Mouse (Mus musculus): ENCODE measurements at regions not wholly inside any gene's neighbourhood (a gene's known extent, or its start where the extent isn't known, plus 50 kb on each side); places are given as distances from the start of the nearest gene placed in this dataset.

GRCm38 (mm10) chr8:40127141-40127540, 547.7 kb upstream of the Adam24 start:
- no peak for ATAC-seq (ENCODE audit: low FRiP score, low TSS enrichment)
- no peak for DNase-seq
- H3K4me1 ChIP-seq (ENCODE audit: control insufficient read depth, insufficient read depth, low read length), result no peaks in the 10 kb centered on the region
- no peaks in the 10 kb centered on the region for H3K27me3 ChIP-seq (ENCODE audit: control insufficient read depth, insufficient read depth, low read length)
- no peak overlapping the region for H3K4me3 ChIP-seq (replicated peaks; ENCODE audit: low read depth, low read length)
- H3K9ac ChIP-seq (replicated peaks; ENCODE audit: low read length), result no peak overlapping the region
- H3K27ac ChIP-seq (replicated peaks; ENCODE audit: low read depth, low read length), result no peak overlapping the region
- no peaks in the 10 kb centered on the region for H3K9me3 ChIP-seq (ENCODE audit: control insufficient read depth, low read length)
- no peaks in the 10 kb centered on the region for H3K36me3 ChIP-seq (ENCODE audit: control insufficient read depth, insufficient read depth, low read length)
- no peak overlapping the region for H3K4me2 ChIP-seq (ENCODE audit: low read length)
- WGBS, result 92% methylated on average over 8 of the region's 8 CpGs

- no peaks in the 10 kb centered on the region for H3K27me3 ChIP-seq (ENCODE audit: control insufficient read depth, insufficient read depth, low read length)
- no peaks in the 10 kb centered on the region for H3K4me1 ChIP-seq (ENCODE audit: control insufficient read depth, insufficient read depth, low read length)
- H3K4me2 ChIP-seq (ENCODE audit: low read length), result no peak overlapping the region
- no peak overlapping the region for H3K27ac ChIP-seq (replicated peaks; ENCODE audit: low read depth, low read length)
- no peak overlapping the region for H3K9ac ChIP-seq (replicated peaks; ENCODE audit: low read length)
- no peaks in the 10 kb centered on the region for H3K9me3 ChIP-seq (ENCODE audit: control insufficient read depth, low read length)
- DNase-seq (peak; percentile 90), ATAC-seq (ENCODE audit: low FRiP score, low TSS enrichment) (peak; percentile 53; the same call in 1 of the 2 replicates)
- H3K4me3 ChIP-seq (replicated peaks; ENCODE audit: low read depth, low read length), result no peak overlapping the region
- no peaks in the 10 kb centered on the region for H3K36me3 ChIP-seq (ENCODE audit: control insufficient read depth, insufficient read depth, low read length)
- WGBS, result 24% methylated on average over 9 of the region's 9 CpGs
Observed at GRCm38 (mm10) chr8:40132662-40133257, 542.1 kb upstream of the Adam24 start.

DNA sequence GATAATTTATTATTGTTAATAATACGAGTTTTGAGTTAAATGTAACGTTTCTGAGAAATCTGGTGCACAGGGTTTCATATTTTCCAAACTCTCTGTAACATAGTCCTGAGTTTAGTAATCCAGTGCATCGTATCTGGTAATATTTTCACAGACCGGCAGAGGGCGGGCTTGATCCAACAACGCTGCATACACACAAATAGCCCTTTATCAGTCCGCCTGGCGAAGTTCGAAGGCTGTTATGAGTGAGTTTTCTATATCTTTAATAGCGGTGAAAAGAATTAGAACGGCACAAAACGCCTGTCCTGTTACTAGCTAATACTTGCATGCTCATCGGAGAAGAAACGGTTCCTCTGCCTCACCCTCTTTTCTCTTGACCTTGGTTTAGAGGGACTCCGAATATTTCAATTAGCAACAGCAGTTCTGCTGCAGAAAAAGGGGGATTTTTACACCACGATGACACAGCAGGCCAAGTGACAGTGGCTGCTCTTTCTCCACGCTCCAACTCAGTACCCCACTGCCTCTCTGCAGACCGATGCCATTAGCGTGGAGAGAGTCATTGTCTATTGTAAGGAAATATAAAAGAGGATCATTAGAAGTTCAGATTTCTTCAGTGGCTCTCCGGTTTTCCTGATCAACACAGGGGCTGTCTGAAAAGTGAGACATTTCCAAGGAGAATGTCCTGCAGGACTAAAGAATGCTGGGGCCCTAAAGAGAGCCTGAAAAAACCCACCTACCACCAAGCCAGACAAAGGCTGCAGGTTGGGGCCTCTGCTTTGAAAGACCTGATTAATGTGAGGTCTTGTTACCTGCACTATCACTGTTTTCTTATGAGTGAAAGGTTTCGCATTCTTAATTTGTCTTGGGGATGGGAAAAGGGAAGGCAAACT, 523.7 kb upstream of the Adam24 start:
- Histone ChIP-seq H3K4me3 (replicated peaks; ENCODE audit: low read depth, low read length) (peak overlapping the region; percentile 11), H3K4me2 (ENCODE audit: low read length) (peak overlapping the region; percentile 54), H3K4me1 (ENCODE audit: control insufficient read depth, insufficient read depth, low read length) (no peaks in the 10 kb centered on the region), H3K36me3 (ENCODE audit: control insufficient read depth, insufficient read depth, low read length) (no peaks in the 10 kb centered on the region), H3K9me3 (ENCODE audit: control insufficient read depth, low read length) (no peaks in the 10 kb centered on the region), H3K27ac (replicated peaks; ENCODE audit: low read depth, low read length) (no peak overlapping the region), H3K27me3 (ENCODE audit: control insufficient read depth, insufficient read depth, low read length) (no peaks in the 10 kb centered on the region), H3K9ac (replicated peaks; ENCODE audit: low read length) (peak overlapping the region; percentile 0; the same call in 1 of the 2 replicates)
- peak; percentile 91 for DNase-seq
- 10% methylated on average over 21 of the region's 21 CpGs for WGBS
- peak; percentile 58; the same call in 1 of the 2 replicates for ATAC-seq (ENCODE audit: low FRiP score, low TSS enrichment)

GRCm38 (mm10) chr8:40152451-40152850, 522.4 kb upstream of the Adam24 start:
- H3K36me3 ChIP-seq (ENCODE audit: control insufficient read depth, insufficient read depth, low read length), result no peaks in the 10 kb centered on the region
- no peaks in the 10 kb centered on the region for H3K9me3 ChIP-seq (ENCODE audit: control insufficient read depth, low read length)
- no peak overlapping the region for H3K27ac ChIP-seq (replicated peaks; ENCODE audit: low read depth, low read length)
- H3K4me3 ChIP-seq (replicated peaks; ENCODE audit: low read depth, low read length), result no peak overlapping the region
- H3K27me3 ChIP-seq (ENCODE audit: control insufficient read depth, insufficient read depth, low read length), result no peaks in the 10 kb centered on the region
- no peaks in the 10 kb centered on the region for H3K4me1 ChIP-seq (ENCODE audit: control insufficient read depth, insufficient read depth, low read length)
- ATAC-seq (ENCODE audit: low FRiP score, low TSS enrichment), result no peak
- no peak overlapping the region for H3K4me2 ChIP-seq (ENCODE audit: low read length)
- no peak overlapping the region for H3K9ac ChIP-seq (replicated peaks; ENCODE audit: low read length)
- DNase-seq, result no peak
- 67% methylated on average over 2 of the region's 2 CpGs for WGBS

DNA sequence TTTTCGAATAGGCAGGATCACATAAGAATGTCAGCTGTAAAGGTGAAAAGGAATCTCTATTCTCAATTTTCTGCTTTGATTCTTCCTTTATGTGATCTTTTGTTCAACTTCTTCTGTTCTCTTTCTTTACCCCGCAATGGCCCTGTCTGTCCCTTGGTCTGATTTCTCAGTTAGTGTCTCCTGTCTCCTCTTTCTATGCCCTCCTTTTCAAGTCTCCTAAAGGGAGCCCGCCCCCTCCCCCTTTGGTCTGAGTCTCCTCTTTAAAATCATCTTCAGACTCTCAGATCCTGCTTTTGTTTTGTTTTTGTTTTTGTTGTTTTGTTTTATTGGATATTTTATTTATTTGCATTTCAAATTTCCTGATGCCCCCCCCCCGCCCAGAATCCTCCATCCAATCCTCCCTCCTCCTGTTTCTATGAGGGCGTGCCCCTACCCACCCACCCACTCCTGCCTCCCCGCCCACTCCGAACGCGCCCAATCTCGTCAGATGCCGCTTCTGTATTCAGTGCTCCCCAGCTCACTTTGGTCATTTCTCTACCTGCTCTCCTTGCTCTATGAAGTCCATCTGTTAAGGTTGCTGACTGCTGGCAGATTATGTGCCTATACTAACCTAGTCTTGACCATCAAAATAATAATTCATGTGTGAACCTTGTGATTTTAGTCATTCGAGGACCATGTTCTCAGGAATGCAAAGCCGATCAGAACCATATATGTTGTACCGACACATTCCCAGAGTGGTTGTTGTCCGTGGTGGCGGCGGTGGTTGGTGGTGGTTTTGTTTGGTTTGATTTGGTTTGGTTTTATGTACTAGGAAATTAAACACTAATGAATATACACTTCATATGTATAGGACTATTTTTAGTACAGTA, 487.9 kb upstream of the Adam24 start:
- DNase-seq, result peak; percentile 25

GRCm38 (mm10) chr8:40187584-40187934, 487.3 kb upstream of the Adam24 start:
- WGBS, result 2% methylated on average over 5 of the region's 5 CpGs
- no peaks in the 10 kb centered on the region for H3K27me3 ChIP-seq (ENCODE audit: control insufficient read depth, insufficient read depth, low read length)
- no peaks in the 10 kb centered on the region for H3K9me3 ChIP-seq (ENCODE audit: control insufficient read depth, low read length)
- DNase-seq (peak; percentile 90), ATAC-seq (ENCODE audit: low FRiP score, low TSS enrichment) (peak; percentile 70; the same call in 1 of the 2 replicates)
- peak overlapping the region; percentile 51 for H3K4me2 ChIP-seq (ENCODE audit: low read length)
- no peak overlapping the region for H3K27ac ChIP-seq (replicated peaks; ENCODE audit: low read depth, low read length)
- no peaks in the 10 kb centered on the region for H3K4me1 ChIP-seq (ENCODE audit: control insufficient read depth, insufficient read depth, low read length)
- H3K9ac ChIP-seq (replicated peaks; ENCODE audit: low read length), result no peak overlapping the region
- no peak overlapping the region for H3K4me3 ChIP-seq (replicated peaks; ENCODE audit: low read depth, low read length)
- no peaks in the 10 kb centered on the region for H3K36me3 ChIP-seq (ENCODE audit: control insufficient read depth, insufficient read depth, low read length)

More for the DNA sequence above, 487.9 kb upstream of the Adam24 start:
- Histone ChIP-seq H3K4me2 (ENCODE audit: low read length) (peak overlapping the region; percentile 51), H3K9me3 (ENCODE audit: control insufficient read depth, low read length) (no peaks in the 10 kb centered on the region), H3K27ac (replicated peaks; ENCODE audit: low read depth, low read length) (no peak overlapping the region), H3K4me1 (ENCODE audit: control insufficient read depth, insufficient read depth, low read length) (no peaks in the 10 kb centered on the region), H3K9ac (replicated peaks; ENCODE audit: low read length) (no peak overlapping the region), H3K4me3 (replicated peaks; ENCODE audit: low read depth, low read length) (peak overlapping the region; percentile 31), H3K36me3 (ENCODE audit: control insufficient read depth, insufficient read depth, low read length) (no peaks in the 10 kb centered on the region), H3K27me3 (ENCODE audit: control insufficient read depth, insufficient read depth, low read length) (no peaks in the 10 kb centered on the region)
- peak; percentile 37 for ATAC-seq (ENCODE audit: low FRiP score, low TSS enrichment)
- WGBS, result 28% methylated on average over 17 of the region's 17 CpGs

GRCm38 (mm10) chr8:40192266-40192665, 482.6 kb upstream of the Adam24 start:
- Histone ChIP-seq H3K4me3 (replicated peaks; ENCODE audit: low read depth, low read length) (no peak overlapping the region), H3K4me2 (ENCODE audit: low read length) (no peak overlapping the region), H3K9ac (replicated peaks; ENCODE audit: low read length) (no peak overlapping the region), H3K27me3 (ENCODE audit: control insufficient read depth, insufficient read depth, low read length) (no peaks in the 10 kb centered on the region), H3K36me3 (ENCODE audit: control insufficient read depth, insufficient read depth, low read length) (no peaks in the 10 kb centered on the region), H3K4me1 (ENCODE audit: control insufficient read depth, insufficient read depth, low read length) (no peaks in the 10 kb centered on the region), H3K9me3 (ENCODE audit: control insufficient read depth, low read length) (0 out of 2 replicates have a peak, but pooled peaks cover 4% of the 10 kb centered on the region), H3K27ac (replicated peaks; ENCODE audit: low read depth, low read length) (no peak overlapping the region)
- no peak for ATAC-seq (ENCODE audit: low FRiP score, low TSS enrichment)
- no peak for DNase-seq

- DNase-seq (no peak), ATAC-seq (ENCODE audit: low FRiP score, low TSS enrichment) (no peak)
- Histone ChIP-seq H3K4me2 (ENCODE audit: low read length) (no peak overlapping the region), H3K27me3 (ENCODE audit: control insufficient read depth, insufficient read depth, low read length) (no peaks in the 10 kb centered on the region), H3K9ac (replicated peaks; ENCODE audit: low read length) (no peak overlapping the region), H3K9me3 (ENCODE audit: control insufficient read depth, low read length) (0 out of 2 replicates have a peak, but pooled peaks cover 4% of the 10 kb centered on the region), H3K27ac (replicated peaks; ENCODE audit: low read depth, low read length) (no peak overlapping the region), H3K4me3 (replicated peaks; ENCODE audit: low read depth, low read length) (no peak overlapping the region), H3K36me3 (ENCODE audit: control insufficient read depth, insufficient read depth, low read length) (no peaks in the 10 kb centered on the region), H3K4me1 (ENCODE audit: control insufficient read depth, insufficient read depth, low read length) (no peaks in the 10 kb centered on the region)
- WGBS, result 36% methylated on average over 1 of the region's 1 CpGs
Observed at GRCm38 (mm10) chr8:40193148-40193547, 481.7 kb upstream of the Adam24 start.

Data from midbrain, embryonic 14.5 days (tissue).